Mouse (Mus musculus) liver, postnatal 0 days (tissue): Measurements from ENCODE around the gene Rpap3.

Source experiments
- CTCF ChIP-seq: sonication (generic); IDR thresholded peaks from 2 replicates; pipeline ENCODE4 v1.5.1; 2016; ENCODE audit warnings: antibody characterized with exemption, low read depth
- EP300 ChIP-seq: IDR thresholded peaks from 2 replicates; pipeline ENCODE4 v1.6.1; 2016; ENCODE audit warnings: antibody characterized with exemption, low read depth, mild to moderate bottlenecking

- no peak for TF ChIP-seq EP300
- no peak for TF ChIP-seq CTCF
Observed at GRCm38 (mm10) chr15:97712546-97712945, 6.9 kb upstream of the Rpap3 start.
